Mouse (Mus musculus) gastrocnemius, postnatal 36 days (tissue): ENCODE data around the gene AI464131. TPM values are rescaled to one million over a fixed set of nuclear protein-coding genes. Genes with fewer than 3 reads are reported as not detected.
"Not testable (repeated sequence)": the region's sequence is repeated elsewhere in the genome, so short reads cannot be mapped to it uniquely, and the experiment has no call there.

Experiments used
- DNase-seq, 2 experiments: peaks; one replicate each; pipeline ENCODE4 v3.0.0; 2022
- intact Hi-C: fragments of 180-260 bp; cut with DNase I; formaldehyde crosslinking; loops from one replicate; pipeline ENCODE4 v1.15.1; 2025
- total RNA-seq, 2 experiments: library from RNA; stranded (reverse); gene quantifications; 2 replicates each; pipeline ENCODE4 v1.2.3; 2021

Gene AI464131
- total RNA-seq, 2 experiments from 2014 or later = 66.0 to 66.5 TPM

- peak in 1 of 2 experiments; percentile 17 for DNase-seq
- intact Hi-C loops = loop anchor here (5.0 kb wide), 1 partner anchor 135 kb away; no protein-coding TSS in a partner anchor
Measured at GRCm38 (mm10) chr4:41477648-41478160, 25.2 kb downstream of the AI464131 start.

GRCm38 (mm10) chr4:41471384-41471689 is 31.5 kb downstream of the AI464131 start:
- DNase-seq = no peak
- intact Hi-C loops = loop anchor here (5.0 kb wide), 1 partner anchor 176 kb away; no protein-coding TSS in a partner anchor

GRCm38 (mm10) chr4:41470684-41471383 is 32.0 kb downstream of the AI464131 start:
- intact Hi-C loops = loop anchor here (5.0 kb wide), 1 partner anchor 176 kb away; no protein-coding TSS in a partner anchor
- DNase-seq = no peak

- intact Hi-C loops = loop anchor here (5.0 kb wide), 1 partner anchor 177 kb away; no protein-coding TSS in a partner anchor
- DNase-seq = no peak
Measured at GRCm38 (mm10) chr4:41470051-41470683, 32.7 kb downstream of the AI464131 start.

GRCm38 (mm10) chr4:41469199-41469598 is 33.7 kb downstream of the AI464131 start:
- DNase-seq = no peak
- intact Hi-C loops = loop anchor here (2.0 to 5.0 kb wide), 3 partner anchors 36 to 243 kb away; partner anchors contain the start of gene Rpp25l

GRCm38 (mm10) chr4:41468396-41469080 is 34.3 kb downstream of the AI464131 start:
- intact Hi-C loops = loop anchor here (2.0 to 5.0 kb wide), 3 partner anchors 36 to 244 kb away; partner anchors contain the start of gene Rpp25l
- DNase-seq = peak; percentile 30 to 31

- no peak for DNase-seq
- intact Hi-C loops = loop anchor here (5.0 kb wide), 2 partner anchors 152 to 247 kb away; partner anchors contain the start of gene Rpp25l
Measured at GRCm38 (mm10) chr4:41465287-41465665, 37.6 kb downstream of the AI464131 start.

- intact Hi-C loops = loop anchor here (5.0 kb wide), 2 partner anchors 153 to 248 kb away; partner anchors contain the start of gene Rpp25l
- DNase-seq = peak; percentile 93 to 98
Measured at GRCm38 (mm10) chr4:41464345-41465286, 38.3 kb downstream of the AI464131 start, which contains the start of the genes Kif24 and Nudt2. TSS of gene Kif24 (minus strand) at chr4:41464887. TSS of gene Nudt2 (plus strand) at chr4:41465151.

- intact Hi-C loops, DNase-seq: not testable (repeated sequence)
Measured at GRCm38 (mm10) chr4:41463051-41463738, 39.7 kb downstream of the AI464131 start.

- intact Hi-C loops = no loop called here
- no peak for DNase-seq
Measured at GRCm38 (mm10) chr4:41460690-41461089, 42.2 kb downstream of the AI464131 start.

GRCm38 (mm10) chr4:41447595-41447994 is 55.3 kb downstream of the AI464131 start:
- no peak for DNase-seq
- intact Hi-C loops = loop anchor here (5.0 kb wide), 1 partner anchor 35 kb away; no protein-coding TSS in a partner anchor

Other genes with a start within 250 kb of the AI464131 start
- 10 to 100 TPM; 86.8 to 88.5 TPM for gene Ubap2, start 227.9 kb downstream of the AI464131 start, total RNA-seq
- gene Dcaf12, start 188.2 kb downstream of the AI464131 start, total RNA-seq = 10 to 100 TPM; 23.9 to 27.4 TPM
- gene Ubap1, start 154.1 kb downstream of the AI464131 start, total RNA-seq = 10 to 100 TPM; 33.9 to 35.5 TPM
- gene Kif24, start 38.2 kb downstream of the AI464131 start, total RNA-seq = under 1 TPM; 0.31 to 0.35 TPM
- 10 to 100 TPM; 21.9 to 22.4 TPM for gene Nudt2, start 37.9 kb downstream of the AI464131 start, total RNA-seq
- under 1 TPM in 1 of 2 experiments, not detected in 1; 0.37 TPM for gene 1110017D15Rik, start 14.3 kb upstream of the AI464131 start, total RNA-seq
- 10 to 100 TPM; 19.3 to 20.4 TPM for gene Fam219a, start 66.5 kb upstream of the AI464131 start, total RNA-seq
- not detected for gene Dnaic1, start 66.7 kb upstream of the AI464131 start, total RNA-seq
- 10 to 100 TPM; 10.3 to 10.9 TPM for gene Enho, start 137.2 kb upstream of the AI464131 start, total RNA-seq
- 10 to 100 TPM; 24.8 to 31.1 TPM for gene Cntfr, start 194.0 kb upstream of the AI464131 start, total RNA-seq
- 10 to 100 TPM; 30.8 to 41.2 TPM for gene Il11ra1, start 196.9 kb upstream of the AI464131 start, total RNA-seq
- gene Rpp25l, start 210.5 kb upstream of the AI464131 start, total RNA-seq = 10 to 100 TPM; 46.8 to 50.0 TPM
- gene Dctn3, start 220.1 kb upstream of the AI464131 start, total RNA-seq = 10 to 100 TPM; 40.9 to 41.9 TPM
- not detected for gene Arid3c, start 228.1 kb upstream of the AI464131 start, total RNA-seq